Mouse (Mus musculus): ENCODE measurements around the gene Noxa1.

DNA sequence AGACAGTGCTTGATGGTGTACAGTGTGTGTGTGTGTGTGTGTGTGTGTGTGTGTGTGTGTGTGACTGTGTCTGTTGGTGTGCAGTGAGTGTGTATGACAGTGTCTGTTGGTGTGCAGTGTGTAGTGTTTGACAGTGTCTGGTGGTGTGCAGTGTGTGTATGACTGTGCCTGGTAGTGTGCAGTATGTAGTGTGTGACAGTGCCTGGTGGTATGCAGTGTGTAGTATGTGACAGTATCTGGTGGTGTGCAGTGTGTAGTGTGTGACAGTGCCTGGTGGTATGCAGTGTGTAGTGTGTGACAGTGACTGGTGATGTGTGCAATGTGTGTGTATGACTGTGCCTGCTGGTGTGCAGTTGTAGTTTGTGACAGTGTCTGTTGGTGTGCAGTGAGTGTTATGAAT, 14.5 kb upstream of the Noxa1 start:
- TF ChIP-seq POLR2A (IDR thresholded peaks at IDR 0.05; ENCODE audit: low read depth, low read length) (no peak), CTCF (IDR thresholded peaks at IDR 0.05; ENCODE audit: borderline replicate concordance, insufficient read depth, low read length) (no peak)

Data from embryonic fibroblast, embryonic 13.5 days (primary cell).